Mouse (Mus musculus): ENCODE measurements around the gene Fmod. TPM values are rescaled to one million over a fixed set of nuclear protein-coding genes. Genes with fewer than 3 reads are reported as not detected.

Gene Fmod
- polyA plus RNA-seq, 1 experiment from 2014 or later, result 16.0 TPM

DNA sequence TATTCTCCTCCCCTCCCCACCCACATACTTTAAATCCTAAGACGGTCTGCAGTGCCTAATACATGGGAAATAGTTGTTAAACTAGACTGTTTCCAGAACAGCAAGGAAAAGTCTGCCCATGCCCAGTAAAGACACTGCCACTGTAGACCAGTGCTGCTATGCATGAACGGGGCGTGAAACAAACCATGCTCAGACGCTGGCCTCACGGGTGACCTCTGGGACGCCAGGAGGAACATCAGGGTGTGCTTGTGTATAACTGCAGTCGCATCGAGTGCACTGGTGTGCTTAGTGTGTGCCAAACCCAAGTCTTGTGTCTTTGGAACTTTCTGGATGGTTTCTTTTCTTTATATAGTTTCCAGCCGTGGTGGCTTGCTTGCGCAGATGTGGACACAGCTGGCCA, 37.6 kb downstream of the Fmod start:
- Histone ChIP-seq H3K27me3 (ENCODE audit: control insufficient read depth, insufficient read depth, low read length) (no peaks in the 10 kb centered on the region), H3K4me2 (ENCODE audit: low read depth) (no peak overlapping the region; the same call in 1 of the 2 replicates), H3K4me1 (ENCODE audit: control insufficient read depth, insufficient read depth, low read length) (peaks cover 35% of the 10 kb centered on the region), H3K9me3 (ENCODE audit: control insufficient read depth, low read length) (no peaks in the 10 kb centered on the region), H3K9ac (ENCODE audit: low read length) (no peak overlapping the region), H3K4me3 (ENCODE audit: low read depth, low read length) (no peak overlapping the region), H3K27ac (ENCODE audit: low read depth, low read length) (no peak overlapping the region), H3K36me3 (ENCODE audit: control insufficient read depth, insufficient read depth, low read length) (0 out of 2 replicates have a peak, but pooled peaks cover 3% of the 10 kb centered on the region)
- no peak for ATAC-seq (ENCODE audit: insufficient read depth, low FRiP score, low TSS enrichment)
- no peak for DNase-seq (ENCODE audit: low spot score)
- 70% methylated on average over 10 of the region's 10 CpGs for whole genome bisulfite sequencing

- DNase-seq (ENCODE audit: low spot score) (no peak), ATAC-seq (ENCODE audit: insufficient read depth, low FRiP score, low TSS enrichment) (no peak)
- H3K4me1 ChIP-seq (ENCODE audit: control insufficient read depth, insufficient read depth, low read length), result peaks cover 35% of the 10 kb centered on the region
- WGBS, result 87% methylated on average over 8 of the region's 8 CpGs
- H3K9me3 ChIP-seq (ENCODE audit: control insufficient read depth, low read length), result no peaks in the 10 kb centered on the region
- H3K27me3 ChIP-seq (ENCODE audit: control insufficient read depth, insufficient read depth, low read length), result no peaks in the 10 kb centered on the region
- H3K4me3 ChIP-seq (ENCODE audit: low read depth, low read length), result peak overlapping the region; percentile 70
- H3K27ac ChIP-seq (ENCODE audit: low read depth, low read length), result peak overlapping the region; percentile 60
- H3K36me3 ChIP-seq (ENCODE audit: control insufficient read depth, insufficient read depth, low read length), result 0 out of 2 replicates have a peak, but pooled peaks cover 3% of the 10 kb centered on the region
- peak overlapping the region; percentile 8; the same call in 1 of the 2 replicates for H3K9ac ChIP-seq (ENCODE audit: low read length)
- peak overlapping the region; percentile 46 for H3K4me2 ChIP-seq (ENCODE audit: low read depth)
Observed at GRCm38 (mm10) chr1:134075532-134075931, 38.5 kb downstream of the Fmod start.

DNA sequence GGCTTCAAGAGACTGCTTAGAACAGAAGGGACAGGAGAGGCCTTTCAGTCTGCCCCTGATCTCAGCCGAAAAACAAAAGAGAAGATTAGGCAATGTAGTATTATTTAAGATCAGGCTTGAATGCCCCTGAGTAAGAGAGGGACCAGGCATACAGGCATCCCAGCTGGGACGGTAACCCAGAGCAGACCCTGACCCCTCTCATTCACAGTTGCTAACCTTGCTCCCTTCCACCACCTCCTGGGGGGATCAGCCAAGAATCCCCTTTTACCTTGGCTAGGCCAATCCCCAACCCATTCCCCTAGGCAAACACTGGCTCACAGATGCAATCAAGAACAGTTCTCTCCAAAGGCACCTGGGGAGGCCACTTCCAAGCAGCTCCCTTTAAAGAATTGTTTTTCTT, 39.7 kb downstream of the Fmod start:
- no peak overlapping the region for H3K27ac ChIP-seq (ENCODE audit: low read depth, low read length)
- no peak for DNase-seq (ENCODE audit: low spot score)
- no peak for ATAC-seq (ENCODE audit: insufficient read depth, low FRiP score, low TSS enrichment)
- H3K4me1 ChIP-seq (ENCODE audit: control insufficient read depth, insufficient read depth, low read length), result peaks cover 28% of the 10 kb centered on the region
- no peaks in the 10 kb centered on the region for H3K9me3 ChIP-seq (ENCODE audit: control insufficient read depth, low read length)
- peak overlapping the region; percentile 46 for H3K4me2 ChIP-seq (ENCODE audit: low read depth)
- 49% methylated on average over 2 of the region's 2 CpGs for WGBS
- H3K36me3 ChIP-seq (ENCODE audit: control insufficient read depth, insufficient read depth, low read length), result 0 out of 2 replicates have a peak, but pooled peaks cover 3% of the 10 kb centered on the region
- H3K27me3 ChIP-seq (ENCODE audit: control insufficient read depth, insufficient read depth, low read length), result no peaks in the 10 kb centered on the region
- peak overlapping the region; percentile 44 for H3K9ac ChIP-seq (ENCODE audit: low read length)
- peak overlapping the region; percentile 70 for H3K4me3 ChIP-seq (ENCODE audit: low read depth, low read length)

- WGBS, result 42% methylated on average over 14 of the region's 14 CpGs
- DNase-seq (ENCODE audit: low spot score), result no peak
- ATAC-seq (ENCODE audit: insufficient read depth, low FRiP score, low TSS enrichment), result no peak
Observed at GRCm38 (mm10) chr1:134077389-134078060, 40.5 kb downstream of the Fmod start.

GRCm38 (mm10) chr1:134078061-134078795, 41.2 kb downstream of the Fmod start:
- DNase-seq (ENCODE audit: low spot score) (no peak), ATAC-seq (ENCODE audit: insufficient read depth, low FRiP score, low TSS enrichment) (peak; percentile 11; the same call in 1 of the 2 replicates)
- H3K27me3 ChIP-seq (ENCODE audit: control insufficient read depth, insufficient read depth, low read length), result no peaks in the 10 kb centered on the region
- H3K27ac ChIP-seq (ENCODE audit: low read depth, low read length), result peak overlapping the region; percentile 58; the same call in 1 of the 2 replicates
- H3K9ac ChIP-seq (ENCODE audit: low read length), result peak overlapping the region; percentile 89
- H3K4me3 ChIP-seq (ENCODE audit: low read depth, low read length), result peak overlapping the region; percentile 70
- peaks cover 28% of the 10 kb centered on the region for H3K4me1 ChIP-seq (ENCODE audit: control insufficient read depth, insufficient read depth, low read length)
- no peaks in the 10 kb centered on the region for H3K9me3 ChIP-seq (ENCODE audit: control insufficient read depth, low read length)
- H3K4me2 ChIP-seq (ENCODE audit: low read depth), result peak overlapping the region; percentile 46
- 10% methylated on average over 19 of the region's 19 CpGs for WGBS
- H3K36me3 ChIP-seq (ENCODE audit: control insufficient read depth, insufficient read depth, low read length), result 0 out of 2 replicates have a peak, but pooled peaks cover 3% of the 10 kb centered on the region

More at GRCm38 (mm10) chr1:134077389-134078060, 40.5 kb downstream of the Fmod start:
- peak overlapping the region; percentile 70 for H3K4me3 ChIP-seq (ENCODE audit: low read depth, low read length)
- no peaks in the 10 kb centered on the region for H3K9me3 ChIP-seq (ENCODE audit: control insufficient read depth, low read length)
- H3K4me1 ChIP-seq (ENCODE audit: control insufficient read depth, insufficient read depth, low read length), result peaks cover 28% of the 10 kb centered on the region
- H3K27me3 ChIP-seq (ENCODE audit: control insufficient read depth, insufficient read depth, low read length), result no peaks in the 10 kb centered on the region
- 0 out of 2 replicates have a peak overlapping the region, but pooled peaks have one; percentile 54 for H3K27ac ChIP-seq (ENCODE audit: low read depth, low read length)
- peak overlapping the region; percentile 46 for H3K4me2 ChIP-seq (ENCODE audit: low read depth)
- H3K9ac ChIP-seq (ENCODE audit: low read length), result peak overlapping the region; percentile 89
- 0 out of 2 replicates have a peak, but pooled peaks cover 3% of the 10 kb centered on the region for H3K36me3 ChIP-seq (ENCODE audit: control insufficient read depth, insufficient read depth, low read length)

DNA sequence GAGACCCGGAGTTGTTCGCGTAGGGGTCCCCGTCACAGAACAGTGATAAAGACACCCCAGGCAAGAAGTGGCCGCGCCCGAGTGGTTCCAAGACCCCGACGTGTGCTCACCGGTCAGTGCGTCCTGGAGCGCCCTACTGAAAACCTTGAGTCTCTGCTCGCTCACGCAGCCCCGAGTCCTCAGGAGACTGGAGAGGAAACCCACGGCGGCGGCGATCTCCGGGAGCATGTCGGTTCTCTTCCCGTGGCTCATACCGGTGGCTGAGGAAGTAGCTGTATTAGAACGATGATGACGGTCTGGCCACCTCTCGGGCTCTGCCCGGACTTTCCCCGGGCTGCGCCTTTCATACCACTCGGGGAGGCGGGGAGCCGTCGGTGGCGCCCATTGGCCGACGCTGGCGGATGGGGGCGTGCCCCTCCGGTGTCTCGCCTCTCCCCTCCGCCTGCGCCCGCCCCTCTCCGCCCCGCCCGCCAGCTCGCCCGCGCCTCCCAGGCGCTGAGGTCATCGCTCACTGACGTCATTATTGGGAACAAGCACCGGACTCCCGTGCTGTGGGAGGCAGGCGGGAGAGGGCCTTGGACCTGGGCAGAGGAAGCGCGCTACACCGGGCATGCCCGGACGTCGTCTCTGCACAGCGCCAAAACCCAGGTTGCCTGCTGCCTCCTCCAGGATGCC, 41.9 kb downstream of the Fmod start, which contains the start of gene Btg2:
Btg2 (minus strand) TSS at position 319 of the 675 bp plus-strand sequence.
- peak; percentile 93 for ATAC-seq (ENCODE audit: insufficient read depth, low FRiP score, low TSS enrichment)

GRCm38 (mm10) chr1:134079477-134080163, 42.6 kb downstream of the Fmod start:
- ATAC-seq (ENCODE audit: insufficient read depth, low FRiP score, low TSS enrichment) (no peak), DNase-seq (ENCODE audit: low spot score) (no peak)
- peaks cover 20% of the 10 kb centered on the region for H3K4me1 ChIP-seq (ENCODE audit: control insufficient read depth, insufficient read depth, low read length)
- H3K4me2 ChIP-seq (ENCODE audit: low read depth), result peak overlapping the region; percentile 46
- peak overlapping the region; percentile 31; the same call in 1 of the 2 replicates for H3K27ac ChIP-seq (ENCODE audit: low read depth, low read length)
- 7% methylated on average over 9 of the region's 9 CpGs for WGBS
- H3K27me3 ChIP-seq (ENCODE audit: control insufficient read depth, insufficient read depth, low read length), result no peaks in the 10 kb centered on the region
- H3K4me3 ChIP-seq (ENCODE audit: low read depth, low read length), result peak overlapping the region; percentile 70
- H3K9me3 ChIP-seq (ENCODE audit: control insufficient read depth, low read length), result no peaks in the 10 kb centered on the region
- H3K36me3 ChIP-seq (ENCODE audit: control insufficient read depth, insufficient read depth, low read length), result 0 out of 2 replicates have a peak, but pooled peaks cover 3% of the 10 kb centered on the region
- H3K9ac ChIP-seq (ENCODE audit: low read length), result peak overlapping the region; percentile 58

More for the DNA sequence above, 41.9 kb downstream of the Fmod start, which contains the start of gene Btg2:
- H3K27me3 ChIP-seq (ENCODE audit: control insufficient read depth, insufficient read depth, low read length), result no peaks in the 10 kb centered on the region
- H3K4me3 ChIP-seq (ENCODE audit: low read depth, low read length), result peak within 1 kb of the TSS; percentile 70
- peak; percentile 97 for DNase-seq (ENCODE audit: low spot score)
- under 1% methylated on average over 62 of the region's 62 CpGs for WGBS
- peak within 1 kb of the TSS; percentile 89 for H3K9ac ChIP-seq (ENCODE audit: low read length)
- H3K9me3 ChIP-seq (ENCODE audit: control insufficient read depth, low read length), result no peaks in the 10 kb centered on the region
- peak within 1 kb of the TSS; percentile 58 for H3K27ac ChIP-seq (ENCODE audit: low read depth, low read length)
- H3K4me2 ChIP-seq (ENCODE audit: low read depth), result peak within 1 kb of the TSS; percentile 46
- 0 out of 2 replicates have a peak, but pooled peaks cover 3% of the 10 kb centered on the region for H3K36me3 ChIP-seq (ENCODE audit: control insufficient read depth, insufficient read depth, low read length)
- H3K4me1 ChIP-seq (ENCODE audit: control insufficient read depth, insufficient read depth, low read length), result peaks cover 23% of the 10 kb centered on the region

- WGBS, result 80% methylated on average over 4 of the region's 4 CpGs
- Histone ChIP-seq H3K27me3 (ENCODE audit: control insufficient read depth, insufficient read depth, low read length) (no peaks in the 10 kb centered on the region), H3K36me3 (ENCODE audit: control insufficient read depth, insufficient read depth, low read length) (0 out of 2 replicates have a peak, but pooled peaks cover 3% of the 10 kb centered on the region), H3K4me2 (ENCODE audit: low read depth) (no peak overlapping the region), H3K27ac (ENCODE audit: low read depth, low read length) (no peak overlapping the region), H3K9ac (ENCODE audit: low read length) (no peak overlapping the region), H3K9me3 (ENCODE audit: control insufficient read depth, low read length) (no peaks in the 10 kb centered on the region), H3K4me1 (ENCODE audit: control insufficient read depth, insufficient read depth, low read length) (peaks cover 20% of the 10 kb centered on the region), H3K4me3 (ENCODE audit: low read depth, low read length) (no peak overlapping the region)
- DNase-seq (ENCODE audit: low spot score) (no peak), ATAC-seq (ENCODE audit: insufficient read depth, low FRiP score, low TSS enrichment) (no peak)
Observed at GRCm38 (mm10) chr1:134080406-134080805, 43.4 kb downstream of the Fmod start.
